Mouse (Mus musculus) CD4-positive, CD25-positive, alpha-beta regulatory T cell, adult 2 months (primary cell): ENCODE measurements around the gene Lnx1.

Experiments used
- DNase-seq: peaks from one replicate; pipeline ENCODE4 v3.0.0-alpha.2; 2012; ENCODE audit warnings: low read depth, low spot score

Lnx1 gene

GRCm38 (mm10) chr5:74653766-74654165 is 48.9 kb downstream of the Lnx1 start:
- no peak for DNase-seq

DNA sequence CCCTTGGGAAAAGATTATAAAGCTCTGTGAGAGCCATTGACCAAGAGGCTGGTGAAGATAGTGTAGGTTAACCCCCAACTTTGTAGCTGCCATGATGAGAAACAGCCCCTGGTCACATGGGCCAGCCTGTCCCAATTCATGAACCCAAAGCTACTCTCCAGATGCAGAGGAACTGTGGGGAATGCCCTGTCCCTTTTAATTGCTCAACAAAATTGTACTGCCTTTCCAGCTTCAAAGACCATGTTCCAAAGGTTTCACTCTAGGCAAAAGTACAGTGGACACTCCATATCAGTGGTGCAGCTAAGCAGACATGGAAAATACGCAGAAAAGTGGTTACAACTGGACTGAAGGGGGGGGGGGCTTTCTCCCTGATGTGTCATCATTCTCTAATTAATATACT is 53.6 kb downstream of the Lnx1 start:
- DNase-seq = no peak

- DNase-seq = no peak
These were observed 54.5 kb downstream of the Lnx1 start for GRCm38 (mm10) chr5:74648216-74648615.

DNA sequence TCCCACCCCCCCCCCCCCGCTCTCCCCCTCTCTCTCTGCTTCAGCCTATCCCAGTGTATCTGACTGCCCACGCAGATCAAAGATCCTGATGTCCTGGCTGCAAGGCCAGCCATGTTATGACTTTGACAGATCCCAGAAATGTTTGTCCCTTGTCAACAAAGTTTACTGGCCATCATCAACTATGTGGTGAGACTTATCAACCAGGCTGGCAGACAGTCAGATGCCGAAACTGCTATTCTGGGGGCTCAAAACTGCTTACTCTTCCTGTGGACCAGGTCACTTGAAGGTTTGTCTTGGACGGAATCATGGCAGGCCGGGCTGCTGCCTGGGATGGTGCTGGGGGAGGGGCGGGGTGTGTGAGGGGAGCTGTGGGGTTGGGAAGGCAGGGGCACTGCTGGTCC is 55.1 kb downstream of the Lnx1 start:
- no peak for DNase-seq

DNA sequence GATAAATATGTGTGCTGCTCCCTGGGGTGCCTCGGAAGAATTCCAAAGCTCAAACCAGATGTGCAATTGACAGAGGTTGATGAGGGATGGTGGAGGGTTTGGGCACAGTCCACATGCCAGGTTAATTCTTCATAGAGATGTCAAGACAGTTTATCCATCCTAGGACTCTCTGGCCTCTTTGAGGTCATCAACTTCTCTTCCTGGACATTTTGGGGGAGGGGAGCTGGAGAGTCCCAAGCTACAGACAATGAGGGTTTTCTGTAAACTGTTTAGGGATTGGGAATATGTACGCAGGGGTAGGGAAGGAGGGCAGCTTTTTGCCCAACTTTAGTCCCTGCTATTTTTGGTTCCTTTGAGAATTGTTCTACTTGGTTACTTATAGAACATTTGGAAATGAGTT is 60.4 kb downstream of the Lnx1 start:
- DNase-seq = no peak

DNA sequence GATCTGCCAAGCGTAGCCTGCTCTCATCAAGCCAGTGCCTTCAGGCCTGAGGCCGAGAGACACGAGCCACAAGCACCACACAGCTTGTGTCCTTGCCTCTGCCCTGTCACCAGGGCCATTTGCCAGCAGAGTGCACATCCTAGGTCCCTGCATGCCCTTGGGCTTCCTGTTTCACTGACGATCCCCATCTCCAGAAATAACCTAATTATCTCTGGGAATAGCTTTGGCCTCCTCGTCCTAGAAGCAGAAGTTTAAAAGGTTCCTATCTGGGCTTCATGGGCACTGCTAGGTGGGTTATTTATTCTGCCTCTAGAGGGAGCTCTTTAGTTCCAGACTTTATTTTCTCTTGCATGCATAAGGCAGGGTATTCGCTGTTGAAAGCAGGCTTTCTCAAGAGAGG is 61.7 kb downstream of the Lnx1 start:
- peak; percentile 40 for DNase-seq

GRCm38 (mm10) chr5:74640504-74640903 is 62.2 kb downstream of the Lnx1 start:
- DNase-seq = no peak

GRCm38 (mm10) chr5:74639516-74639915 is 63.2 kb downstream of the Lnx1 start:
- no peak for DNase-seq

- no peak for DNase-seq
These were observed 68.3 kb downstream of the Lnx1 start for GRCm38 (mm10) chr5:74634391-74634790.

GRCm38 (mm10) chr5:74633453-74633852 is 69.3 kb downstream of the Lnx1 start:
- no peak for DNase-seq

GRCm38 (mm10) chr5:74632369-74633114 is 70.2 kb downstream of the Lnx1 start:
- DNase-seq = no peak

DNA sequence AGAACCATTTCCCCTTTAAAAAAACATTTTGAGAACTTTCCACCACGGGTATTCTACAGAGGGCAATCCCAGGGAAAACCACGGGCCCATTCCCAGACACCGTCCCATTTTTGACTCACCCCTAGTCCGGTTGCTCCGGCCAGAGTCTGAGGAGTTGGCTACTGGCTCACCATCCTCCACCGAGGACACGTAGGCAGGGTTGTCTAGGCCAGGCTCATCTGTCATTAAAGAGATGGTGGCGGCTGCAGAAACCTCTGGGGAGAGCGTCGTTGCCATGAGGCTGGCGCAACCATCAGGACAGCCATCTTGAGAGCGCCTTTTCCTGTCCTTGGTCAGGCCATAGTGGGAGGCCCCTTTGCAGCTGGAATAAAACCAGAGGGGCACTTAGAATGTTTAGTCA is 74.7 kb downstream of the Lnx1 start:
- DNase-seq = no peak

DNA sequence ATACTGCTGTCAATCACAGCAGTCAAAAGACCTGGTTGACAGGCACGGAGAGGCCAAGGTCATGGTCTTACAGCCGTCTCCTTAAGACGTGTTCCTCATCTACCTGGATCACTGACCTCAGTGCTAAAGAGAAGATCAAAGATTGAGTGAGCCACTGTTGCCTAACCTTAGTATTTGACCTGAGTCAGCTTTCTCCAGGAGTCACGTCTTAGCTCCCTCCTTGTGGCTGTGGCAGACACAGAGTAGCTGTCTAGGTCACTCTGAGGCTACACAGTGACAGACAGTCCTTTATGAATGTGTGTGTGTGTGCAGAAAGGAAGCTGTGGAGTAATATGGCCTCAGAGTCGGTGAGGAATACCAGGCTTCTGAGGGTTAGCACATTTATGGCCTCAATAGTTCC is 78.3 kb downstream of the Lnx1 start:
- no peak for DNase-seq

- DNase-seq = no peak
These were observed 79.3 kb downstream of the Lnx1 start for GRCm38 (mm10) chr5:74623316-74624000.

DNA sequence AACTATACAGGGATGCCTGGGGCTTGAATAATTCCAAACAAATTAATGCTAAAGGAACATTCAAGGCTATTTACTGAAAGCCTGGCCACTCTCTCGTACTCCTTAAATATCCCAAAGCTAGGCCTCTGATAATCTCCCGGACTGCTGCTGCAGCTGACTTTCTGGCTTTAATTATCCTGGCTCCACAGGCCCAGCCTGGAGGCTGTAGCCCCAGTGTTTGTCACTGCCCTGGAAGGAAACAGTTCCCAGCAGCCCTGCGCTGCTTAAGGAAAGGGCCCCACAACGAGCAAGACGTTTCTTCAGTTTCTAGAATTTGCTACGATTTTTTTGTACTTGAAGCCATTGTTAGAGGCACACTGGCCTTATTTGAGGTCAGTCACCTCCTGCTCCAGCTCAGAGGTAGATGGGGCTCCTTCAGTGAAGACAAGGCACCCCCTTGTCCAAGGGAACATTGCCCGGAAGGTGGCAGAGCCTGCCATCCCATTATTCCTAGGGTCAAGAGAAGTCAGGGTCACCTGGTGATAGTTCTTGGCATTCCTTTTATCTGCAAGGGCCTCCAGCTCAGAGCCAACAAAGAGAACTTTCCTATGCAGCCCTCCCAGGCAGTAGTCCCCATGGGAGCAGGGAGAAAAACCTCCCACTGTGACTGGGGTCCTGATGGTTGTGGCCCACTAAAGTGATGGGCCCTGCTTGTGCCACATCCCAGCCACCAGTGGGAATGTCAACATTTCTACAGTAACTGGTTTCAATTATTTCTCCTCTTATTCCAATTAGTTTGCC is 80.8 kb downstream of the Lnx1 start:
- no peak for DNase-seq

DNA sequence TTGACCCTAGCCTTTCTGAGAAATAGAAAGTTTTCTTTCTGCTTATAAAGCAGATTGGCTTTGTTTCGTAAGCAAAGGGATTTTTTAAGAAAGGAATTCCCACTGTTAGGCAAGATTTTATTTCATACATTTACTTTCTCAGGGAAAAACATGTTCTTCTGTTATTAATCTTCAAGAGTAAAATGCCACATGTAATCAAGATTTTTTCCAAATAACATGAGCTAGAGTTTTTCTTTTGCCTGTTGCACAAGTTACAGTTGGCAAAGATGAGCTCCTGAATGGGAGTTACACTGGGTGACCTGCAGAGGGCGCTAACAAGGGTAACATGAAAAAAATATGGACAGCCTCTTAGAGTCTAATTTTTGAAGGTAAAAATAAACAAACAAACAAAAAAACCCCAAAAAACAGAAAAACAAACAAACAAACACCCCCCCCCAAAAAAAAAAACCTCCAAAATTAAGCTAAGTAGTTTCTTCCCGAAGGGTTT is 84.1 kb downstream of the Lnx1 start:
- DNase-seq = peak; percentile 36

DNA sequence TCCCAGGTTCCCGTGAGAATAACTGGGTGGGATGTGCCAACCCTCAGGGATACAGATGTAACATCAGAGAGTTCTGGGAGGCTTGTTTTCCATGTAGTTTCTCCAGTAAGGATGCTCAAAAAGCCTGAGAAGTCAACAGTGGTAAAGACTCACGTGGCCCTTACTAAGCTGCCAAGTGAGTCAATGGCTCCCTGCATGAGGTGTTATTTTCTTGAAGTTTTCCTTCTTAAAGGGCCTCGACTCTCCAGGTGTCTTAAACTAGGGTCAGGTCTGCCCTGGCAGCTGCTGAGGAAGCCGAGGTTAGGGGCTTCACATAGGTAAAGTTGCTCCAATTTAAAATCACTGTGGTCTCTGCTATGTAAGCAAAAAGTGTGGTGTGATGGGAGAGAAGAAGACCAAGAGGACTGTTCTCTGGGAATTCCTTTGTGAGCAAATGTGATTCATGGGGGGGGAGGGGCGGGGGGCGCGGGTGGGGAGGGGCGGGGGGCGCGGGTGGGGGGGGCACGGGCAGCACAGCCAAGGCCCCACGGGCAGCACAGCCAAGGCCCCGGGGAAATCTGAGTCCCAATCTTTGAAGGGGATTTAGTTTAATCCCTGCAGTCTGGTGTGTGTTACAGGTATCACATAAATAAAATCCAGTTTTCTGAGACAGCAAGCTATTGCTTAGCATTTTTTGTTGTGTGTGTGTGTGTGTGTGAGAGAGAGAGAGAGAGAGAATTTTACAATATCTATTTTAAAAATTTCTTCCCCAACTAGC is 84.7 kb downstream of the Lnx1 start:
- no peak for DNase-seq

GRCm38 (mm10) chr5:74613491-74614151 is 89.1 kb downstream of the Lnx1 start:
- DNase-seq = no peak

- no peak for DNase-seq
These were observed 90.0 kb downstream of the Lnx1 start for GRCm38 (mm10) chr5:74612713-74613112.

DNA sequence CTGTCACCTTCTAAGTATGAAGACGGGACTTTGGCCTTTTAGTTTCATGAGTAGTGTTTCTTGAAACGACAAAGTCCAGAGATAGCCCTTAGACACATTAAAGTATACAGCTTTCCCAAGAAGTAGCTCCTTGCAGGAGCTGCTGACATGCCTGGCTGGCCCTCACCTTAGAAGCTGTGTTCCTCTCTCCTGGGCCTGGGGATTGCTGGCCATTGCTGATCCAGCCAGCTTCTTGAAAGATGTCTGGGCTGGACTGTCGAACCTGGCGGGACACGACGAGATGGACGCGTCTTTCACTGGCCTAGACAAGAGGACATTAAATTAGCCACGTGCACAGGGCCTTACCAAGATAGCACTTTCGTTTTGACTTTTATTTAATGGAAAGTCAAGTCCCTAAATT is 92.2 kb downstream of the Lnx1 start:
- no peak for DNase-seq

GRCm38 (mm10) chr5:74606213-74606612 is 96.5 kb downstream of the Lnx1 start:
- DNase-seq = no peak
